Mouse (Mus musculus) lung, adult 2 months (tissue): Measurements from ENCODE around the gene Sept12. TPM values are rescaled to one million over a fixed set of nuclear protein-coding genes. Genes with fewer than 3 reads are reported as not detected.

ENCODE experiments used
- DNase-seq: peaks from one replicate; pipeline ENCODE4 v3.0.0; 2022
- H3K4me1 ChIP-seq: fragments of 200-500 bp; 2 replicates; pipeline ENCODE4 v1.6.1; 2011; ENCODE audit warnings: low read length; ENCODE audit not compliant: control insufficient read depth, insufficient read depth
- H3K4me3 ChIP-seq: fragments of 200-500 bp; replicated peaks from 2 replicates; pipeline ENCODE3; 2011; ENCODE audit warnings: low read depth, mild to moderate bottlenecking, control low read depth, low read length; ENCODE audit errors: extremely low read depth
- CTCF ChIP-seq: fragments of 200-500 bp; IDR thresholded peaks from 2 replicates; pipeline ENCODE4 v1.5.1; 2011; ENCODE audit warnings: mild to moderate bottlenecking, low read length, control low read depth; ENCODE audit not compliant: insufficient read depth
- POLR2A ChIP-seq: fragments of 200-500 bp; IDR thresholded peaks from 2 replicates; pipeline ENCODE4 v1.6.1; 2011; ENCODE audit warnings: low read depth, mild to moderate bottlenecking, control low read depth, low read length, borderline replicate concordance; ENCODE audit errors: extremely low read depth
- WGBS: fragments of 180-500 bp; shearing (Covaris S2); methylation state at CpG from one replicate; pipeline ENCODE4 v1.1.7; 2018; 5-methylcytosine and 5-hydroxymethylcytosine counted together
- polyA plus RNA-seq: library from polyadenylated mRNA; depleted of rRNA; stranded (reverse); fragments of >200 nt; gene quantifications from 2 replicates; pipeline ENCODE4 v1.2.3, GENCODE M21; 2012; rRNA removed

The Sept12 gene
- polyA plus RNA-seq, 1 experiment = not detected

- no peak for TF ChIP-seq POLR2A
- Histone ChIP-seq H3K4me1 (0 out of 2 replicates have a peak, but pooled peaks cover 2% of the 10 kb centered on the region), H3K4me3 (no peak overlapping the region)
- DNase-seq = no peak
Measured at GRCm38 (mm10) chr16:4941016-4941415, 56.6 kb downstream of the Sept12 start.

- H3K4me3 ChIP-seq = no peak overlapping the region
- DNase-seq = no peak
- WGBS = 71% methylated on average over 10 of the region's 10 CpGs
Measured at GRCm38 (mm10) chr16:4940311-4940850, 57.3 kb downstream of the Sept12 start.

GRCm38 (mm10) chr16:4939412-4939811, 58.2 kb downstream of the Sept12 start:
- peak; percentile 55 for DNase-seq

More at GRCm38 (mm10) chr16:4940311-4940850, 57.3 kb downstream of the Sept12 start:
- H3K4me1 ChIP-seq = peaks cover 4% of the 10 kb centered on the region; the same call in 1 of the 2 replicates
- no peak for TF ChIP-seq CTCF
- no peak for TF ChIP-seq POLR2A

GRCm38 (mm10) chr16:4938989-4939388, 58.7 kb downstream of the Sept12 start:
- DNase-seq = peak; percentile 94
- peak overlapping the region; percentile 92 for H3K4me3 ChIP-seq
- TF ChIP-seq POLR2A = peak; percentile 94; the same call in 1 of the 2 replicates
- TF ChIP-seq CTCF = no peak
- peaks cover 4% of the 10 kb centered on the region; the same call in 1 of the 2 replicates for H3K4me1 ChIP-seq
- under 1% methylated on average over 28 of the region's 28 CpGs for WGBS

More at GRCm38 (mm10) chr16:4939412-4939811, 58.2 kb downstream of the Sept12 start:
- peaks cover 4% of the 10 kb centered on the region; the same call in 1 of the 2 replicates for H3K4me1 ChIP-seq
- H3K4me3 ChIP-seq = peak overlapping the region; percentile 92
- WGBS = 2% methylated on average over 16 of the region's 16 CpGs
- peak; percentile 49; the same call in 1 of the 2 replicates for TF ChIP-seq POLR2A
- TF ChIP-seq CTCF = no peak

GRCm38 (mm10) chr16:4938461-4938860, 59.2 kb downstream of the Sept12 start, which contains the start of gene Nudt16l1:
Nudt16l1 (plus strand) TSS chr16:4938761.
- peak within 1 kb of the TSS; percentile 92 for H3K4me3 ChIP-seq
- no peak for DNase-seq
- TF ChIP-seq POLR2A = no peak
- no peak for TF ChIP-seq CTCF
- H3K4me1 ChIP-seq = peaks cover 4% of the 10 kb centered on the region; the same call in 1 of the 2 replicates
- WGBS = 2% methylated on average over 2 of the region's 2 CpGs

GRCm38 (mm10) chr16:4937351-4938190, 60.1 kb downstream of the Sept12 start:
- Histone ChIP-seq H3K4me3 (no peak overlapping the region), H3K4me1 (peaks cover 4% of the 10 kb centered on the region; the same call in 1 of the 2 replicates)
- no peak for TF ChIP-seq CTCF
- no peak for TF ChIP-seq POLR2A
- no peak for DNase-seq
- WGBS = 90% methylated on average over 8 of the region's 8 CpGs

Other genes starting within 250 kb of the Sept12 start
- 76.7 and 93.0 TPM in 2 replicates for gene Cdip1, start 207.6 kb downstream of the Sept12 start, polyA plus RNA-seq
- gene 4930562C15Rik, start 162.4 kb downstream of the Sept12 start, polyA plus RNA-seq = 4.9 and 5.2 TPM in 2 replicates
- 62.1 and 69.5 TPM in 2 replicates for gene Ubald1, start 117.5 kb downstream of the Sept12 start, polyA plus RNA-seq
- gene Mgrn1, start 111.6 kb downstream of the Sept12 start, polyA plus RNA-seq = 124 and 140 TPM in 2 replicates
- gene Nudt16l1, start 59.1 kb downstream of the Sept12 start, polyA plus RNA-seq = 75.8 and 79.6 TPM in 2 replicates
- gene Anks3, start 33.6 kb downstream of the Sept12 start, polyA plus RNA-seq = 55.9 and 58.6 TPM in 2 replicates
- gene Smim22, start 9.4 kb upstream of the Sept12 start, polyA plus RNA-seq = 73.2 and 81.3 TPM in 2 replicates
- 108 and 117 TPM in 2 replicates for gene Rogdi, start 15.7 kb upstream of the Sept12 start, polyA plus RNA-seq
- 46.8 and 60.1 TPM in 2 replicates for gene Glyr1, start 52.0 kb upstream of the Sept12 start, polyA plus RNA-seq
- 33.5 and 46.2 TPM in 2 replicates for gene Ubn1, start 52.2 kb upstream of the Sept12 start, polyA plus RNA-seq
- gene Ppl, start 134.6 kb upstream of the Sept12 start, polyA plus RNA-seq = 16.8 and 34.2 TPM in 2 replicates
- gene Sec14l5, start 149.3 kb upstream of the Sept12 start, polyA plus RNA-seq = 1.3 and 2.9 TPM in 2 replicates
- gene Nagpa, start 206.2 kb upstream of the Sept12 start, polyA plus RNA-seq = 48.6 and 59.7 TPM in 2 replicates
- 122 and 139 TPM in 2 replicates for gene AU021092, start 224.4 kb upstream of the Sept12 start, polyA plus RNA-seq
- 64.6 and 74.1 TPM in 2 replicates for gene Alg1, start 235.8 kb upstream of the Sept12 start, polyA plus RNA-seq